Mouse (Mus musculus) kidney, embryonic 14.5 days (tissue): ENCODE results near the gene Ptges2. TPM values are rescaled to one million over a fixed set of nuclear protein-coding genes. Genes with fewer than 3 reads are reported as not detected.

ENCODE experiments used
- ATAC-seq: fragments of 200-750 bp; cut with Nextera tagmentation; 2 replicates; pipeline ENCODE4 v1.8.0; 2017; ENCODE audit warnings: moderate number of reproducible peaks, mild to moderate bottlenecking, moderate TSS enrichment, moderate library complexity; ENCODE audit not compliant: low FRiP score, low TSS enrichment
- H3K27ac ChIP-seq: fragments of 300-500 bp; sonication (generic); 2 replicates; pipeline ENCODE4 v1.5.1; 2014; ENCODE audit warnings: low read depth, mild to moderate bottlenecking, low read length, moderate library complexity, mixed read lengths
- H3K27me3 ChIP-seq: fragments of 300-500 bp; sonication (generic); 2 replicates; pipeline ENCODE4 v1.6.1; 2014; ENCODE audit warnings: mild to moderate bottlenecking, low read length; ENCODE audit not compliant: control insufficient read depth, insufficient read depth
- H3K36me3 ChIP-seq: fragments of 300-500 bp; sonication (generic); 2 replicates; pipeline ENCODE4 v1.6.1; 2014; ENCODE audit warnings: low read length, mixed read lengths; ENCODE audit not compliant: control insufficient read depth, insufficient read depth
- H3K4me1 ChIP-seq: fragments of 300-500 bp; sonication (generic); 2 replicates; pipeline ENCODE4 v1.6.1; 2014; ENCODE audit warnings: low read length, mixed read lengths; ENCODE audit not compliant: control insufficient read depth, insufficient read depth
- H3K4me2 ChIP-seq: fragments of 300-500 bp; sonication (generic); replicated peaks from 2 replicates; pipeline ENCODE4 v1.6.1; 2014; ENCODE audit warnings: low read depth, mild to moderate bottlenecking, low read length
- H3K4me3 ChIP-seq: fragments of 300-500 bp; sonication (generic); 2 replicates; pipeline ENCODE4 v1.5.1; 2014; ENCODE audit warnings: mild to moderate bottlenecking, low read length
- H3K9ac ChIP-seq: fragments of 300-500 bp; sonication (generic); 2 replicates; pipeline ENCODE4 v1.6.1; 2014; ENCODE audit warnings: low read depth, mild to moderate bottlenecking, low read length, moderate library complexity
- H3K9me3 ChIP-seq: fragments of 300-500 bp; sonication (generic); 2 replicates; pipeline ENCODE4 v1.6.1; 2016; ENCODE audit warnings: low read length; ENCODE audit not compliant: control insufficient read depth
- WGBS: fragments of 180-500 bp; shearing (Covaris S2); extraction: QIAGEN DNeasy Blood & Tissue Kit; methylation state at CpG from one replicate; pipeline ENCODE4 v1.1.7; 2014; 5-methylcytosine and 5-hydroxymethylcytosine counted together
- polyA plus RNA-seq: library from polyadenylated mRNA; unstranded; fragments of >200 nt; fragmentation: Nextera tagmentation; extraction: Ambion mirVana; gene quantifications from 2 replicates; pipeline ENCODE4 v1.2.1, GENCODE M21; 2014

The Ptges2 gene
- polyA plus RNA-seq, 1 experiment from 2014 or later, result 32.2 TPM

DNA sequence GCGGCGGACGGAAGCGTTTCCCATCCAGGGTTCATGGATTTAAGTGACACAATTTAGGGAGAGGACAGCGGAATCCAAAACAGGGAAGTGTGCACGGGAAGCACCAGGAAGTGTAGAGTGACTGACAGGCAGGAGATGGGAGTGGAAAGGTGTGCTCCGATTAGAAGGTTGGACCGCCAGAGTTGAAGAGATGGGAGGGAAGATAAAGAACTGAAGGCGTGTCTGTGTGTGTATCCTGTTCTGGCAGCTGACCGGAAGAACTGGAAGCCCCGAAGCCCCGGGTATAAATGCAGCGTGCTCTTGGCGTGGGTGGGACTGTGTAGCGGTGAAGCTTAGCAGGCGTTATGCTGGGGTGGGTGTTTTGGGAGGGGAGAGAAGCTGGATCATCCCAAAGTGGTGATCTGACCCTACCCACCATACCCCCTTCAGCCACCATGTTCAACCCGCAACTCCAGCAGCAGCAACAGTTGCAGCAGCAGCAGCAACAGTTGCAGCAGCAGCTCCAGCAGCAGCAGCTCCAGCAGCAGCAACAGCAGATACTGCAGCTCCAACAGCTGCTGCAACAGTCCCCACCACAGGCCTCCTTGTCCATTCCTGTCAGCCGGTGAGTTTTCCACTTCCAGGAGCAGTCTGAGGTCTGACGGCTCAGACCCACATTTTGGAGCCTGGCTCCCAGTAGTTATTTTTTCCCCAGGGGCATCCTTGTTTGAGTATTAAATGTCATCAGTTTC, 32.2 kb upstream of the Ptges2 start:
- Histone ChIP-seq H3K27ac (peak overlapping the region; percentile 95), H3K4me1 (peaks cover 18% of the 10 kb centered on the region; the same call in 1 of the 2 replicates), H3K9me3 (no peaks in the 10 kb centered on the region), H3K9ac (peak overlapping the region; percentile 82), H3K4me2 (peak overlapping the region; percentile 81), H3K4me3 (peak overlapping the region; percentile 83), H3K27me3 (no peaks in the 10 kb centered on the region), H3K36me3 (peaks cover 32% of the 10 kb centered on the region)
- ATAC-seq, result peak; percentile 51
- WGBS, result 9% methylated on average over 19 of the region's 19 CpGs

DNA sequence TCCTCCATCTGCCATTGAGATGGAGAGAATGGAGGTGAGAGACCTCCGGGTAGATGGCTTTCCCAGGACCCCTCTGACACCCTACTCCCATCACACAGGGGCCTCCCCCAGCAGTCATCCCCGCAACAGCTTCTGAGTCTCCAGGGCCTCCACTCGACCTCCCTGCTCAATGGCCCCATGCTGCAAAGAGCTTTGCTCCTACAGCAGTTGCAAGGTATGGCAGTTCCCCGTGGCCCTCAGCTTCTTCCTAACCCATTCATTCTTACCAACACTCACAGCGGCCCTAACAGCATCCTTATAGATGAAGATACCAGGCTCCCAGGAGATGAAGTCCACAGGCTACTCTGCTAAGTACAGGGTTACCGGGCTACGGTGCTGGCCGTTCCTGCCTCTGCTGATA, 31.6 kb upstream of the Ptges2 start:
- Histone ChIP-seq H3K27ac (no peak overlapping the region), H3K27me3 (no peaks in the 10 kb centered on the region), H3K9me3 (no peaks in the 10 kb centered on the region), H3K9ac (peak overlapping the region; percentile 82; the same call in 1 of the 2 replicates), H3K36me3 (peaks cover 34% of the 10 kb centered on the region), H3K4me1 (peaks cover 18% of the 10 kb centered on the region; the same call in 1 of the 2 replicates), H3K4me3 (peak overlapping the region; percentile 83; the same call in 1 of the 2 replicates), H3K4me2 (peak overlapping the region; percentile 81)
- WGBS, result 78% methylated on average over 8 of the region's 8 CpGs
- ATAC-seq, result no peak

- no peaks in the 10 kb centered on the region for H3K27me3 ChIP-seq
- H3K36me3 ChIP-seq, result peaks cover 65% of the 10 kb centered on the region
- peaks cover 7% of the 10 kb centered on the region; the same call in 1 of the 2 replicates for H3K4me1 ChIP-seq
- H3K4me2 ChIP-seq, result no peak overlapping the region
- no peak overlapping the region for H3K27ac ChIP-seq
- ATAC-seq, result no peak
- WGBS, result 91% methylated on average over 5 of the region's 5 CpGs
- H3K4me3 ChIP-seq, result no peak overlapping the region
- H3K9ac ChIP-seq, result no peak overlapping the region
- no peaks in the 10 kb centered on the region for H3K9me3 ChIP-seq
Observed at GRCm38 (mm10) chr2:32367315-32367714, 28.4 kb upstream of the Ptges2 start.

DNA sequence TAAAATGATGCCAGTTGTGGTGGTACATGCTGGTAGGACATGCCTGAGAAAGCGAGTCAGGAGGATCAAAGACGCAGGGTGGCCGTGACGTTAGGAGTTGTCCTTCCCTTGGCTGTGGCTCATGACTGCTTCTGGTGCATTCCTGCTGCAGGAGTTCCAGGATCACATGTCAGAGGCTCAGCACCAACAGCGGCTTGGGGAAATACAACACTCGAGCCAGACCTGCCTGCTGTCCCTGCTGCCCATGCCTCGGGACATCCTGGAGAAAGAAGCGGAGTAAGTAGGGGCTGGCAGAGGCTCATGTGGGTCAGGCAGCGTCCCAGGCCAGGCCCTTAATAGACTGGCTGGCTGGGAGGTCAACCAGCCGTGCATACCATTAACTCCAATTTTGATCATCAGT, 21.5 kb upstream of the Ptges2 start:
- Histone ChIP-seq H3K4me3 (no peak overlapping the region), H3K27ac (no peak overlapping the region), H3K4me1 (no peaks in the 10 kb centered on the region), H3K36me3 (peaks cover 86% of the 10 kb centered on the region), H3K9me3 (no peaks in the 10 kb centered on the region), H3K9ac (no peak overlapping the region), H3K4me2 (no peak overlapping the region), H3K27me3 (no peaks in the 10 kb centered on the region)
- no peak for ATAC-seq
- WGBS, result 78% methylated on average over 10 of the region's 10 CpGs

DNA sequence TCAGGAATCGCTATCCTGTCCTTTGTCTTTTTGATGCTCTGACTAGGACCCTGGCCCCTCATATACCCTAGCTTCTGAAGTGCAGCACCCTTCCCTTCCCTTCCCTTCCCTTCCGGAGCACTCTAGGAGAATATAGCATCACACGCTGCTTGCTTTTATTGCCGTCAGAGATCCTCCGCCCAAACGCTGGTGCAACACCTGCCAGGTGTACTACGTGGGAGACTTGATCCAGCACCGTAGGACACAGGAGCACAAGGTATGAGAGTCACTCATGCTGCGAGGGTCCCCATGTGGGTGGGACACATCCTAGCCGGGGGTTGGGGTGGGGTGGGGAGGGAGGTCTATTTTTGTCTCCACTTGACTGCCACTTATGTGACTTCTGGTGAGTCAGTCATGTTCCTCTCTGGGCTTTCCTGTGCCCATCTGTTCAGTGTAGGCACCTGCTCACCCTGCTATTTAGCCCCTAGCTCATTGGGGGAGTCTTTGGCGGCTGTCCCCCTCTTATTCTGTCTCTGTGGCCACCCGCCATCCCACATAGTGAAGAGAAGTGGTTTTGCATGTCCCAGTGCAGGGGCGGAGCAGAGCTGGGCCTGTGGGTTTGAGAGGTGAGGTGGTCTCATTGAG, 20.3 kb upstream of the Ptges2 start:
- H3K36me3 ChIP-seq, result peaks cover 77% of the 10 kb centered on the region
- 91% methylated on average over 13 of the region's 13 CpGs for WGBS
- no peak overlapping the region for H3K4me2 ChIP-seq
- H3K9ac ChIP-seq, result no peak overlapping the region
- no peak for ATAC-seq
- H3K4me3 ChIP-seq, result no peak overlapping the region
- H3K4me1 ChIP-seq, result no peaks in the 10 kb centered on the region
- H3K9me3 ChIP-seq, result no peaks in the 10 kb centered on the region
- no peaks in the 10 kb centered on the region for H3K27me3 ChIP-seq
- no peak overlapping the region for H3K27ac ChIP-seq

DNA sequence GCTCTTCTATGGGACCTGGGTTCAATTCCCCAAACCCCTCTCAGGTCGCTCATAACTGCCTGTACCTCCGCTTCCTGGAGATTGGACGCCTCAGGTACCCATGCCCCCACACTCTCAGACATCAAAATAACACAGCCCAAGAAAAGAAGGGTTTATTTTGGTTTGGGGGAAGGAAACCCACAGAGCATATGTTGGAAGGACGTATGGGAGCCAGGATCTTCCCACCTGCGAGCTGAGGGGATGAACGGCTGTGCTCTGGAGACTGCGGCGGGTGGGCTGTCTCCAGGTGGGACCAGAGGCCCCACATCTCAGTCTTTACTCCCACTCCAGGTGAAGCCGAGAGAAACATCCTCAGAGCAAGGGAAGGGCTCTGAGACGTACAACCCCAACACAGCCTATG, 18.7 kb upstream of the Ptges2 start:
- H3K9ac ChIP-seq, result no peak overlapping the region
- no peaks in the 10 kb centered on the region for H3K27me3 ChIP-seq
- no peaks in the 10 kb centered on the region for H3K9me3 ChIP-seq
- H3K4me3 ChIP-seq, result no peak overlapping the region
- H3K4me1 ChIP-seq, result peaks cover 5% of the 10 kb centered on the region; the same call in 1 of the 2 replicates
- peaks cover 62% of the 10 kb centered on the region for H3K36me3 ChIP-seq
- no peak for ATAC-seq
- 95% methylated on average over 10 of the region's 10 CpGs for WGBS
- H3K27ac ChIP-seq, result no peak overlapping the region
- H3K4me2 ChIP-seq, result no peak overlapping the region

DNA sequence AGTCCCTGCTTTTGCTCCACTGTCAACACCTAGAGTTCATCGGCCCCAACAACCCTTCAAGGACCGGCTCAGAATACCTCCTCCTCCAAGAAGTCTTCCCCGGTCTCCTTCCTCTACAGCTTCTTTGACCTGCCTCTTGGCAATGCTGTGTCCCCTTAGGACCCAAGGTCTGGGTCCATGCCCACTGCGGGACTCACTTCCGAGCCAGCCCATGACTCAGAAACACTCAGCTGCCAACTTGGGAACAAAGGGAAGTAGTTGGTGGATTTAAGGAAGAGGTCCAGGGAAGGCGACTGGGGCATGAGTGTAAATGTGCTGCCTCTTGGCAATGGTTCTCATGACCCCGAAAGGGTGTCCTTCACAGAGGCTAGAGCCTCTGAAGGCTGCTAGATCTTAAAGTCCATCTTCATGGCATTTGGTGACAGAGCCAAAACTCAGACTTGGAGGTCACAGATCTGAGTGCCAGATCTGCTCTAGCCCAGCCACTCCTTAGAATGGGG, 15.6 kb upstream of the Ptges2 start:
- H3K4me3 ChIP-seq, result no peak overlapping the region
- no peaks in the 10 kb centered on the region for H3K9me3 ChIP-seq
- no peak overlapping the region for H3K27ac ChIP-seq
- WGBS, result 88% methylated on average over 7 of the region's 7 CpGs
- H3K9ac ChIP-seq, result no peak overlapping the region
- H3K4me2 ChIP-seq, result no peak overlapping the region
- H3K4me1 ChIP-seq, result peaks cover 5% of the 10 kb centered on the region; the same call in 1 of the 2 replicates
- peaks cover 42% of the 10 kb centered on the region for H3K36me3 ChIP-seq
- no peak for ATAC-seq
- 0 out of 2 replicates have a peak, but pooled peaks cover 4% of the 10 kb centered on the region for H3K27me3 ChIP-seq

- Histone ChIP-seq H3K4me1 (peaks cover 5% of the 10 kb centered on the region; the same call in 1 of the 2 replicates), H3K27me3 (0 out of 2 replicates have a peak, but pooled peaks cover 4% of the 10 kb centered on the region), H3K4me2 (peak overlapping the region; percentile 97), H3K36me3 (peaks cover 30% of the 10 kb centered on the region), H3K4me3 (peak overlapping the region; percentile 68), H3K27ac (no peak overlapping the region), H3K9me3 (no peaks in the 10 kb centered on the region), H3K9ac (peak overlapping the region; percentile 55)
- under 1% methylated on average over 27 of the region's 27 CpGs for WGBS
- peak; percentile 72 for ATAC-seq
Observed at GRCm38 (mm10) chr2:32381141-32381774, 14.4 kb upstream of the Ptges2 start.
